9 mouse cellular contexts compared by ENCODE assay signal in genomic region chr9:22467371-22468169, GRCm38 (mm10). TPM values are rescaled to one million over a fixed set of nuclear protein-coding genes. Genes with fewer than 3 reads are reported as not detected.
A peak's percentile ranks its signal among the peaks of the same experiment; 100 is the strongest.
DNase-seq lines count a peak whose midpoint lies in the region; ATAC-seq and TF ChIP-seq lines count a peak whose summit lies in the region.
"Had no signal": no experiment of that assay in that cellular context is flagged by ENCODE, and none has a peak within 500 bp of the region (broad histone marks: within the 10 kb centered on the region; RNA-seq: fewer than 3 reads in every experiment).

No protein-coding gene starts in this region.

- TF ChIP-seq POLR2A in MEL (IDR thresholded peaks at IDR 0.05; ENCODE audit: control insufficient read depth in 1 of 2, insufficient read depth in 1 of 2, low read depth in 1 of 2, low read length in 2 of 2, poor library complexity in 1 of 2) = no peak

- 0 out of 6 replicates have a peak, but pooled peaks of 1 of the 3 experiments have one; percentile 2 for TF ChIP-seq CTCF in MEL (IDR thresholded peaks at IDR 0.05 in 2 of 3, conservative IDR thresholded peaks at IDR 0.05 in 1 of 3; ENCODE audit: control insufficient read depth in 1 of 3, insufficient read depth in 1 of 3, low read depth in 2 of 3, low read length in 3 of 3, poor library complexity in 1 of 3, severe bottlenecking in 1 of 3)

- H3K27ac ChIP-seq in MEL (ENCODE audit: control insufficient read depth, low read depth, low read length) = peak overlapping the region; percentile 68
- H3K27ac ChIP-seq in liver, embryonic 13.5 days = peak overlapping the region; percentile 84

- TF ChIP-seq RAD21 in MEL (IDR thresholded peaks at IDR 0.05; ENCODE audit: low read depth, low read length) = no peak

- H3K4me1 ChIP-seq in MEL (ENCODE audit: control insufficient read depth in 1 of 2, insufficient read depth in 2 of 2, low read length in 2 of 2) = peaks cover 7 to 10% of the 10 kb centered on the region in 2 experiments; a peak in 3 of 4 replicates
- H3K4me1 ChIP-seq in liver, embryonic 13.5 days (replicated peaks) = peaks cover 17% of the 10 kb centered on the region

- H3K36me3 ChIP-seq in MEL (ENCODE audit: control insufficient read depth in 1 of 2, insufficient read depth in 2 of 2, low read length in 2 of 2) = peaks cover 11 to 19% of the 10 kb centered on the region in 2 experiments
- peaks cover 17% of the 10 kb centered on the region for H3K36me3 ChIP-seq in liver, embryonic 13.5 days

- peak overlapping the region; percentile 89 for H3K9ac ChIP-seq in MEL (ENCODE audit: control insufficient read depth, low read depth, low read length, poor library complexity, severe bottlenecking)
- H3K9ac ChIP-seq in liver, embryonic 13.5 days = peak overlapping the region; percentile 94

- peak; percentile 70 for ATAC-seq in liver, embryonic 13.5 days (ENCODE audit: low read depth)

- no peaks in the 10 kb centered on the region for H3K27me3 ChIP-seq in MEL (ENCODE audit: control insufficient read depth in 1 of 2, insufficient read depth in 2 of 2, low read length in 2 of 2)
- no peaks in the 10 kb centered on the region for H3K27me3 ChIP-seq in liver, embryonic 13.5 days

- peaks cover 26% of the 10 kb centered on the region for H3K79me2 ChIP-seq in MEL (ENCODE audit: control insufficient read depth, insufficient read depth, low read length, poor library complexity)

- WGBS in liver, embryonic 13.5 days (ENCODE audit: insufficient replicate concordance) = under 1% methylated on average over 72 of the region's 73 CpGs

- DNase-seq in 3T3-L1 (ENCODE audit: low read depth, low spot score) (peak; percentile 40), MEL (ENCODE audit: low read depth, low spot score) (peak; percentile 92)
- DNase-seq in cerebellum, adult 9-10 months = peak; percentile 57
- DNase-seq in gastrocnemius, postnatal 14 days = peak; percentile 43
- peak; percentile 36 for DNase-seq in kidney, adult 11 months
- peak; percentile 50 for DNase-seq in liver, embryonic 13.5 days
- DNase-seq in naive thymus-derived CD4-positive, alpha-beta T cell, adult 2 months (ENCODE audit: low read depth) = peak; percentile 87
- DNase-seq in thymus, adult 18-20 months = peak; percentile 16 to 26

- H3K9me3 ChIP-seq in MEL (replicated peaks; ENCODE audit: insufficient read depth, low read length) = no peaks in the 10 kb centered on the region
- no peaks in the 10 kb centered on the region for H3K9me3 ChIP-seq in liver, embryonic 13.5 days (replicated peaks)

- no peak for TF ChIP-seq EP300 in MEL (IDR thresholded peaks at IDR 0.05; ENCODE audit: low read depth in 1 of 2, low read length in 2 of 2)

- peak overlapping the region; percentile 80 to 94 for H3K4me3 ChIP-seq in MEL (ENCODE audit: control insufficient read depth in 1 of 2, insufficient read depth in 1 of 2, low read depth in 2 of 2, low read length in 2 of 2)
- peak overlapping the region; percentile 88 for H3K4me3 ChIP-seq in liver, embryonic 13.5 days (replicated peaks)

- H3K4me2 ChIP-seq in liver, embryonic 13.5 days = peak overlapping the region; percentile 98

- intact Hi-C loops in gastrocnemius, postnatal 14 days (cut with DNase I; ENCODE audit: low total_unique reads) = no loop called here

TF ChIP-seq in MEL, 35 proteins besides CTCF, POLR2A, EP300 and RAD21:
- TF ChIP-seq NRF1 (IDR thresholded peaks at IDR 0.05; ENCODE audit: insufficient read depth, low read depth, low read length, poor library complexity, severe bottlenecking) = no peak
- peak; percentile 32; the same call in 1 of the 2 replicates for TF ChIP-seq UBTF (IDR thresholded peaks at IDR 0.05; ENCODE audit: borderline replicate concordance, insufficient read depth, low read depth, low read length)
- TF ChIP-seq TBP (IDR thresholded peaks at IDR 0.05; ENCODE audit: low read depth, low read length) = peak; percentile 61

RNA-seq across cellular contexts. Expression of gene Rp9, which starts 2.0 kb away (rescaled TPM):
- 334 and 405 TPM in 2 replicates for total RNA-seq in MEL (2012; rRNA removed)
- 100 to 1,000 TPM; 225 to 417 TPM for polyA plus RNA-seq in MEL (2012; ENCODE audit: insufficient read depth in 1 of 2, insufficient read length in 2 of 2, low read depth in 1 of 2, low replicate concordance in 2 of 2, missing spikeins in 1 of 2)
- 10 to 100 TPM; 19.5 to 23.6 TPM for total RNA-seq in gastrocnemius, postnatal 14 days (2021)
- polyA plus RNA-seq in liver, embryonic 13.5 days (2015; fragmentation: Nextera tagmentation; extraction: Ambion mirVana) = 44.8 and 45.9 TPM in 2 replicates

RNA-seq across cellular contexts. Expression of gene Bbs9, which starts 7.9 kb away (rescaled TPM):
- total RNA-seq in MEL (2012; rRNA removed) = 15.1 and 18.5 TPM in 2 replicates
- 10 to 100 TPM in 1 of 2 experiments, not detected in 1; 19.5 TPM for polyA plus RNA-seq in MEL (2012; ENCODE audit: insufficient read depth in 1 of 2, insufficient read length in 2 of 2, low read depth in 1 of 2, low replicate concordance in 2 of 2, missing spikeins in 1 of 2)
- total RNA-seq in gastrocnemius, postnatal 14 days (2021) = 1 to 10 TPM; 8.2 to 9.4 TPM
- 3.2 and 4.0 TPM in 2 replicates for polyA plus RNA-seq in liver, embryonic 13.5 days (2015; fragmentation: Nextera tagmentation; extraction: Ambion mirVana)

RNA-seq across cellular contexts. Expression of gene Gm17545, which starts 13.5 kb away (rescaled TPM):
- total RNA-seq in MEL (2012; rRNA removed) = not detected in 2 replicates
- not detected for polyA plus RNA-seq in MEL (2012; ENCODE audit: insufficient read depth in 1 of 2, insufficient read length in 2 of 2, low read depth in 1 of 2, low replicate concordance in 2 of 2, missing spikeins in 1 of 2)
- total RNA-seq in gastrocnemius, postnatal 14 days (2021) = not detected
- not detected in 2 replicates for polyA plus RNA-seq in liver, embryonic 13.5 days (2015; fragmentation: Nextera tagmentation; extraction: Ambion mirVana)
- polyA plus RNA-seq: gonadal fat pad, adult 2 months had no signal

RNA-seq across cellular contexts. Expression of gene 9530077C05Rik, which starts 56.3 kb away (rescaled TPM):
- total RNA-seq in MEL (2012; rRNA removed) = 4.1 and 4.5 TPM in 2 replicates
- polyA plus RNA-seq in MEL (2012; ENCODE audit: insufficient read depth in 1 of 2, insufficient read length in 2 of 2, low read depth in 1 of 2, low replicate concordance in 2 of 2, missing spikeins in 1 of 2) = 1 to 10 TPM in 1 of 2 experiments, not detected in 1; 6.9 TPM
- under 1 TPM; 0.33 to 0.39 TPM for total RNA-seq in gastrocnemius, postnatal 14 days (2021)
- polyA plus RNA-seq in liver, embryonic 13.5 days (2015; fragmentation: Nextera tagmentation; extraction: Ambion mirVana) = 1.7 and 2.0 TPM in 2 replicates

Comparison
In these comparisons a context has a peak if more than half of its experiments do, and no peak if none do; other contexts are left out.
1. Peak in every context shown above with its lines: DNase-seq, ATAC-seq, H3K4me3 ChIP-seq and H3K27ac ChIP-seq.
2. DNase-seq: peak in every context shown above with its lines; median percentile 92 in MEL; 87 in naive thymus-derived CD4-positive, alpha-beta T cell, adult 2 months; 57 in cerebellum, adult 9-10 months; 50 in liver, embryonic 13.5 days; 43 in gastrocnemius, postnatal 14 days; 40 in 3T3-L1; 36 in kidney, adult 11 months; 21 in thymus, adult 18-20 months.
3. RNA of gene Rp9, which starts 2.0 kb away (total RNA-seq): 334 to 405 TPM in MEL; 19.5 to 23.6 TPM in gastrocnemius, postnatal 14 days; every median in the first group is over 10 times any median in the second.